Mouse (Mus musculus): ENCODE measurements around the gene Cygb.
"Not testable (repeated sequence)": the region's sequence is repeated elsewhere in the genome, so short reads cannot be mapped to it uniquely, and the experiment has no call there.

Cygb gene

GRCm38 (mm10) chr11:116656348-116657191, 2.5 kb upstream of the Cygb start:
- peak; percentile 77 for DNase-seq

GRCm38 (mm10) chr11:116653709-116654221, 348 bp downstream of the Cygb start:
- DNase-seq, result peak; percentile 77

- DNase-seq, result no peak
These were observed 879 bp downstream of the Cygb start, which contains the start of gene Prcd for GRCm38 (mm10) chr11:116653234-116653633. Gene Prcd (plus strand): TSS chr11:116653534.

DNA sequence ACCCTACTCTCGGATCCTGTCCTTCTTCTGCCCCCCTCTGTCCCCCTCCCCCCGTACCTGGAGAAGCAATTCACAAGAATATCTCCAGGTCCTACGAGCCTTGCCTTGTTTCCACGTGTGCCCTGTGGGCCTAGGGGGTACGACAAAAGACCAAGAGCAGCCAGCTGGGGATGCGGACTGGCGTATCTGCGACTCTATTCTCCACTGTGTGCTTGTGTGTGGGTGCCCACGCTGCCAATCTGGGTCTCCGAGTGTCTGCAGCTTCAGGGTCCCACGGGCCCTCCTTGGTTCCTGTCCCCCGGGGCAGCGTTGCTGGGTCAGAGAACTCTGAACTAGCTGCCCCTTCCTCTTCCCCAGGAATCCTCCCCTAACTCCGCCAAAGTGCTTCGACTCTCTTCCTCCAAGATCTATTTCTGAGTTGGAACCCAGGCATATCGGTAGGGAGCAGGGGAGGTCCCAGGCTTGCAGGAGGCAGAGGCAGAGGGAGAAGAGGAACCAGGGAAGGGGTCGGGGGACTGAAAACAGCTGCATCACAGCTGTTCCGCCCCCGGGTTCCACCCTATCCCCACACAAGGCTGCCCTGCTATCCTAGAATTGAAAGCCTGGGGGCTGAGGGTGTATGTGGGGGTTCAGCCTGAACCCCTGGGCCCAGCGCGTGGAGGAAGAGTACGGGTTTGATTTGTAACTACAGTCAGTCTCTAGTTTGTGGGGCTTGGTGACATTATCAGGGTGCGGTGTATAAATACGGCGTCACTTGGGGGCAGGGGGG, 1.6 kb downstream of the Cygb start:
- DNase-seq, result no peak

DNA sequence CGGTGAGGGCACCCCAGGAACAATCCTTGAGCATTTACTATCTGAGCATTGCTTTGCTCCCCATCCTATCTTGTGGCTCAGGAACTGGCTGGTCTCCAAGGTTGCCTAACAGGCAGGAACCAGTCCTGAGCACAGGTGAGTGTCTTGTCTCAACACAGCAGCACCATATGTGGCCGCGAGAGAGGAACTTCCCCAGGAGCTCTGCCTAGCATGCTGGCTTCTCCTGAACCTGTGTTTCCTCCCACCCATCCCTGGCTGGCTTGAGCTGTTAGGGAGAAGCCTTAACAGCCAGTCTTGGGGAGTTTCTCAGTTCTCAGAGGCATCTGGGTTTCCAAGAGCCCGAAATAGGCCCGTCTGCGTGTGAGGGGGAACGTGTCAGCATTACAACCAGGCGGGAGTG, 2.8 kb downstream of the Cygb start:
- DNase-seq, result no peak

DNA sequence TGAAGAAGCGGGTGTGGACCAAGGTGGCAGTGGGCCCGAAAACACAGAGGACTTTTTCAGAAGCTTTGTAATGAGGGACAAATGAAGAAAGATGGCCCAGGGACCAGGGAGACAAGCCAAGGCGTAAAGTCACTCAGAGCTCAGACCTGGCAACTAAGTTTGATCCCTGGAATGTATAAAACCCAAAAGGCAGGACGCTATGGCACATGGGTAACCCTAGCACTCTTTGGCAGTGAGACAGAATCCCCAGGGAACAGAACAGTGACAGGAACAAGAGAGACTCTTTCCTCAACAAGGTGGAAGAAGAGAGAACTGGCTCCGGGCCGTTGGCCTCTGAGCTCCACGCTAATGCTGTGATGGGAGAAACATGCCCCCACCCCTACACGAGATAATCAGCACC, 3.3 kb downstream of the Cygb start:
- DNase-seq, result no peak

DNA sequence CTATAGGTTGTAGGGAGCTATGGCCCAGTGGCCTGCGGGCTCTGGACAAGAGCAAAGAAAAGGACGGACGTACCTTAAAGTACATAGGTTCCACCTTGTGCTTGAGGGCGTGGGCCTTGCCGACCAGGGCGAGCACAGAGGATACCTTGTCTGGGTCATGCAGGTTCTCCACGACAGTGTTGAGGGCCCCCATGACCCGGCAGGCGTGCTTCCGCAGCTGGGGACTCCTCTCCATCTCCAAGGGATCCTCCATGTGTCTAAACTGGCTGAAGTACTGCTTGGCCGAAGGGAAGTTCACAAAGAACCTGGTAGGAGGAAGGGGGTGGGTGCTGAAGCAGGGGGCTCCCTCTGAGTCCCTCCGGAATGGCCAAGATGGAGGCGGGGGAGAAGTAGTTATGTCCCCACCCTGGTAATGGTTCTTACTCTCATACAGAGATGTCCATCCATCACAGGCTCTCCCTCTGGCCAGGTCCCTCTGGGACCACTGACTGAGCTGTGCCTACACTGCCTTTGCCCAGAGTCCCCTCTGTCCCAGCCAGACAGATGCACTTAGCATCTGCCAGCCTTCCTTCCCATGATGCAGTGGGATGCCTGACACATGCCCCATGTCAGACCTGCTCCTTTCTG, 4.3 kb downstream of the Cygb start:
- no peak for DNase-seq

DNA sequence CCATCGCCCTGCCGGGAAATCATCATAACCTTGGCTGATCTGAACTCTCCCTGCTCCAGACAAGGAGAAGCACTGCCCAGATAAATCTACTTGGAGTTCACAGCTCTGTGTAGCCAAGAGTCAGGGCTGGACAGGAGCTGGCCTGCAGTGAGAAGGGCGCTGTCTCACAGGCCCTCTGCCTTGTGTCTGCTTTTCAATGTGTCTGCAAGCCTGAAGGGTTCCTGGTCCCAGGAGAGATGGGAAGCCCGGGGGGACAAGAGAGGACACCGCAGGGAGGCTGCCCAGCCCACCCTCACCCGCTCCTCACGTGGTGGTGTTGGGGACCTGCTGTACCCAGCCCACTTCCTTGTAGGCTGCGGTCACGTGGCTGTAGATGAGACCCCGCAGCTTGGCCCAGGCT, 5.1 kb downstream of the Cygb start:
- DNase-seq, result no peak

DNA sequence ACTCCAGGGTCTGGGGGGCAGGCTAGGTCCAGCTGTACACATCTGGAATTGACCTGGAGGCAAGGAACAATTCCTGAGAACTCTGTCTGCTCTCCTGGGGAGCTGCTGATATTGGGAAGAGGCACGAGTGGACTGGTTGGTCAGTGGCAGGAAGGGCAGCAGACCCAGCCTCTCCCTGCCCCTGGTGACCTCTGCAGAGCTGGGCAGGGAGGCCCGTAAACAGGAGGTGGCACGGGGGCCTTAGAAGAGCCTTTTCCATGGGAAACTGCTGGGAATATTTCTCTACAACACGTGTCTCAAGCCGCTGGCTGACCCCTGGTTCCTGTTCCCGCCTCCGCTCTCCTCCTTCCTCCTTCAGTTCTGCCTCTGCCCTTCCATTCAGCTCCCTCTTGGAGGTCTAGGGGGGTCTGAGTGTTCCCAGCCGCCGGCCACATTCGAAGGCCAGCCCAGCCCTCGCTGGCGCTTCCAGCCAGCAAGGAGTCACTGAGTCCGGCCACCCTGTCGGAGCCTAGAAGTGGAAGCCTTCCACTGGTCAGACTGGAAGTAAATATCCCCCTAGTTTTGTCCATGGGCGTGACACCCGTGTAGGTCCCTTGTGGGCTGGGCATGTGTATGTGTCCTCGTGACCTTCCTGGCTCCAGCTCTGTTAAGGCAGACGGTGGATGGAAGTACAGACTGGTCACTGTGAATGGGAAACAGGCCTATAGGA, 5.7 kb downstream of the Cygb start:
- no peak for DNase-seq

DNA sequence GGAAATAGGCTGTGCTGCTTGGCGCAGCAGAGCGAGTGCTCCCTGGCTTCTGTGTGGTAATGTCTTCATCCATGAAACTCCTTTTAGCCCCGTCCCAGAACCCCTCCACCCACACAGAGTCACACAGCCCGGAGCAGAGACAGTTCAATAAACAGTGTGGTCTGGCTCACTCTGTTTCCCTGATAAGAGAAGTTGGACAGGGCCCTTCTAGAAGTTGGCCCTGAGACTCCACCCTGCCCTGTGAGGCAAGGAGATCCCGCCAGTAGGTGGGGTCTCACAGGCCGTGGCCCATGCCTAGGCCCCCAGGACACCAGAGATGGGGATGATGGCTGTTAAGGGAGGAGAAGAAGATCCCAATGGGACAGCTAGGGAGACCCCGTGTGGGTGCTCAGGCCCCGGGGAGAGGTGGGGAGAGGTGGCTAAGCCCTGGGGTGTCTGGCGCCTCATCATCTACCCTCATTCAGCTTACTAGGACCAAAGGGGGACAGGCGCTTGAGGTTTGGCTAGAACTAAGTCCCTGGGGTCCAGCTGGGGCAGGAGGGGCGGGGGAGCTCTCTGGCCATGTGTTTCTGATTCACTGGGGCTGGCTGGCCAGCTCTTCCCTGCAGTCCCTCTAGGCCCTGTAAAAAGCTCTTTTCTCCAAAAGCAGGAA, 6.6 kb downstream of the Cygb start:
- DNase-seq, result no peak

- no peak for DNase-seq
These were observed 7.3 kb downstream of the Cygb start for GRCm38 (mm10) chr11:116646771-116647170.

GRCm38 (mm10) chr11:116646136-116646535, 8.0 kb downstream of the Cygb start:
- no peak for DNase-seq

GRCm38 (mm10) chr11:116645446-116646110, 8.5 kb downstream of the Cygb start:
- DNase-seq, result no peak

DNA sequence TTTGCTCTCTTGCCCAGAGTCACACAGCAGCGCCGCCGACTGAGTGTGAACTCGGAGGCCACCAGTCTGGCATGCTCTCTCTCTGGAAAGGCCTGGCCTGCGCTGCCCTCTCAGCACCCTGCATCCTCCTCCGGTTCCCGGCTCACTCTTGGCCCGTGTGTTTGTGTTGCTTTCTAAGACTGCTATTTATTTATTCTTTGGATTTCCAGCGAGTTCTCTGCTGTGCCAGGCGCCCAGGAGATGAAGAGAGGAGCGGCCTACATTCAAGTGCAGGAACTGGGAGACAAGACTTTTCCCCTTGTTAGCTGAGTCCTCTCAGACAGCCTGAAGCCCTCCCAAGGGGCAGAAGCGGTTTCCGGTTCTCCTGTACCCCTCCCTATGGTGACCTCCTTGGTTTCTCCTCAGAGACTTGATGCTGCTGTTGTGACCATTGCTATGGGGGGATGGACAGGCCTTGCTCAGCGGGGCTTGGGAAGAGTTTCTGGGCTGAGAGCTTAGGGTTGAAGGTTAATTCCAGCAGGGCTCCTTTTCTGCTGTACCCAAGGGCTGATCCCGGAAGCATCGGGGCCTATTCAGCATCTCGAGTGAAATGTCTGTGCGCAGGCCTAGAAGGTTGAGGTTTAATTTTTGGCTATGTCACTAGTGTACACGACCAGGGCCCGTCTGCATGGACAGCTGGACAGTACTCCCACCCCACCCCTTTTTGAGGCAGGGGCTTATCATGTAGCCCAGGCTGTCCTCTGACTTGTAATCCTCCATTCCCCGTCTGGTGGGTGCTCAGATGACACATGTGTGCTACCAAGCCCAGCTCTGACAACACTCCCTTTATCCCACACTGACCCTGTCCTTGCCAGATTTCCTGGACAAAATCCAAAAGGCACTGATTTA, 9.6 kb downstream of the Cygb start:
- no peak for DNase-seq

- no peak for DNase-seq
These were observed 10.4 kb downstream of the Cygb start for GRCm38 (mm10) chr11:116643579-116644224.

- DNase-seq, result peak; percentile 95
These were observed 11.2 kb downstream of the Cygb start for GRCm38 (mm10) chr11:116642681-116643578.

- no peak for DNase-seq
These were observed 12.4 kb downstream of the Cygb start for GRCm38 (mm10) chr11:116641731-116642130.

GRCm38 (mm10) chr11:116641168-116641567, 12.9 kb downstream of the Cygb start:
- no peak for DNase-seq

DNA sequence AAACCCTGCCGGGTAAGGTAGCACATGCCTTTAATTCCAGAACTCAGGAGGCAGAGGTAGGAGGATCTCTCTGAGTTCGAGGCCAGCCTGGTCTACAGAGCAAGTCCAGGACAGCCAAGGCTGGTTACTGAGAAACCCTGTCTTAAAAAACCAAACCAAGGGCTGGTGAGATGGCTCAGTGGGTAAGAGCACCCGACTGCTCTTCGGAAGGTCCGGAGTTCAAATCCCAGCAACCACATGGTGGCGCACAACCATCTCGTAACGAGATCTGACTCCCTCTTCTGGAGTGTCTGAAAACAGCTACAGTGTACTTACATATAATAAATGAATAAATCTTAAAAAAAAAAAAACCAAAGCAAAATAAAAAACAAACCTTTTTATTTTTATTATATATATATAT, 17.5 kb downstream of the Cygb start:
- not testable (repeated sequence) for DNase-seq

Data from cerebellum, adult 11 months (tissue).